Mouse (Mus musculus) adrenal gland, adult 8-10 months (tissue): Measurements from ENCODE around the gene Nmd3. TPM values are rescaled to one million over a fixed set of nuclear protein-coding genes. Genes with fewer than 3 reads are reported as not detected.
A peak's percentile ranks its signal among the peaks of the same experiment; 100 is the strongest.

Experiments
- DNase-seq: peaks from one replicate; pipeline ENCODE4 v3.0.0; 2022
- total RNA-seq, 4 experiments: library from RNA; stranded (reverse); gene quantifications; 2 replicates each; pipeline ENCODE4 v1.2.4; 2022

Nmd3 gene
- total RNA-seq = 10 to 100 TPM; 79.6 to 98.8 (median 84.5) TPM

- peak; percentile 86 for DNase-seq
Observed at GRCm38 (mm10) chr3:69721814-69722186, at the start of gene Nmd3. TSS of gene Nmd3 (plus strand) at chr3:69721985.

- DNase-seq = no peak
Observed at GRCm38 (mm10) chr3:69673351-69673750, 48.4 kb upstream of the Nmd3 start.

GRCm38 (mm10) chr3:69674206-69674605, 47.6 kb upstream of the Nmd3 start:
- no peak for DNase-seq

GRCm38 (mm10) chr3:69689791-69690190, 32.0 kb upstream of the Nmd3 start:
- no peak for DNase-seq

GRCm38 (mm10) chr3:69690939-69691338, 30.8 kb upstream of the Nmd3 start:
- DNase-seq = no peak

- no peak for DNase-seq
Observed at GRCm38 (mm10) chr3:69699851-69700500, 21.8 kb upstream of the Nmd3 start.

- DNase-seq = no peak
Observed at GRCm38 (mm10) chr3:69701905-69702304, 19.9 kb upstream of the Nmd3 start.

- no peak for DNase-seq
Observed at GRCm38 (mm10) chr3:69702421-69702820, 19.4 kb upstream of the Nmd3 start.

- DNase-seq = no peak
Observed at GRCm38 (mm10) chr3:69709043-69709929, 12.5 kb upstream of the Nmd3 start.

GRCm38 (mm10) chr3:69711907-69712600, 9.7 kb upstream of the Nmd3 start:
- no peak for DNase-seq

GRCm38 (mm10) chr3:69717476-69717875, 4.3 kb upstream of the Nmd3 start:
- no peak for DNase-seq

GRCm38 (mm10) chr3:69722187-69722867, 542 bp downstream of the Nmd3 start:
- DNase-seq = peak; percentile 31

GRCm38 (mm10) chr3:69723161-69723560, 1.4 kb downstream of the Nmd3 start:
- no peak for DNase-seq

GRCm38 (mm10) chr3:69730930-69731329, 9.1 kb downstream of the Nmd3 start:
- DNase-seq = no peak

- no peak for DNase-seq
Observed at GRCm38 (mm10) chr3:69733939-69734338, 12.2 kb downstream of the Nmd3 start.

GRCm38 (mm10) chr3:69755192-69755591, 33.4 kb downstream of the Nmd3 start:
- DNase-seq = no peak

- DNase-seq = no peak
Observed at GRCm38 (mm10) chr3:69755968-69756367, 34.2 kb downstream of the Nmd3 start.

GRCm38 (mm10) chr3:69756499-69756898, 34.7 kb downstream of the Nmd3 start:
- peak; percentile 14 for DNase-seq

- DNase-seq = no peak
Observed at GRCm38 (mm10) chr3:69757456-69757855, 35.7 kb downstream of the Nmd3 start.

- DNase-seq = no peak
Observed at GRCm38 (mm10) chr3:69760081-69760480, 38.3 kb downstream of the Nmd3 start.

- DNase-seq = no peak
Observed at GRCm38 (mm10) chr3:69761195-69761594, 39.4 kb downstream of the Nmd3 start.

GRCm38 (mm10) chr3:69762838-69763368, 41.1 kb downstream of the Nmd3 start:
- DNase-seq = no peak
